8 mouse cellular contexts compared by ENCODE assay signal in genomic region chr14:79661005-79661917, GRCm38 (mm10). TPM values are rescaled to one million over a fixed set of nuclear protein-coding genes. Genes with fewer than 3 reads are reported as not detected.
A peak's percentile ranks its signal among the peaks of the same experiment; 100 is the strongest.
DNase-seq lines count a peak whose midpoint lies in the region; ATAC-seq and TF ChIP-seq lines count a peak whose summit lies in the region.

No protein-coding gene starts in this region.

- no peak overlapping the region for H3K27ac ChIP-seq in intestine, postnatal 0 days (ENCODE audit: low read depth, low read length)
- no peak overlapping the region for H3K27ac ChIP-seq in liver, embryonic 13.5 days
- H3K27ac ChIP-seq in stomach, embryonic 15.5 days = no peak overlapping the region

- no peak for TF ChIP-seq POLR2A in myocyte (IDR thresholded peaks at IDR 0.05; ENCODE audit: insufficient read length, low read depth)

- no peaks in the 10 kb centered on the region for H3K36me3 ChIP-seq in intestine, postnatal 0 days (ENCODE audit: control insufficient read depth, insufficient read depth)
- no peaks in the 10 kb centered on the region for H3K36me3 ChIP-seq in liver, embryonic 13.5 days
- no peaks in the 10 kb centered on the region for H3K36me3 ChIP-seq in myocyte (ENCODE audit: control insufficient read depth, insufficient read depth)
- no peaks in the 10 kb centered on the region for H3K36me3 ChIP-seq in stomach, embryonic 15.5 days

- H3K79me2 ChIP-seq in myocyte (ENCODE audit: control insufficient read depth, insufficient read depth) = no peaks in the 10 kb centered on the region

- H3K4me3 ChIP-seq in intestine, postnatal 0 days (ENCODE audit: low read depth, low read length) = peak overlapping the region; percentile 23; the same call in 1 of the 2 replicates
- 0 out of 2 replicates have a peak overlapping the region, but pooled peaks have one; percentile 4 for H3K4me3 ChIP-seq in liver, embryonic 13.5 days (replicated peaks)
- H3K4me3 ChIP-seq in myocyte = no peak overlapping the region
- H3K4me3 ChIP-seq in stomach, embryonic 15.5 days (replicated peaks) = no peak overlapping the region; the same call in 1 of the 2 replicates

- H3K27me3 ChIP-seq in intestine, postnatal 0 days (replicated peaks; ENCODE audit: control insufficient read depth, insufficient read depth, low read length) = no peaks in the 10 kb centered on the region
- no peaks in the 10 kb centered on the region; the same call in 1 of the 2 replicates for H3K27me3 ChIP-seq in liver, embryonic 13.5 days
- H3K27me3 ChIP-seq in myocyte (ENCODE audit: control insufficient read depth, insufficient read depth, insufficient read length) = peaks cover 34% of the 10 kb centered on the region
- no peaks in the 10 kb centered on the region for H3K27me3 ChIP-seq in stomach, embryonic 15.5 days (replicated peaks)

- H3K9ac ChIP-seq in intestine, postnatal 0 days (ENCODE audit: low read depth, low read length) = no peak overlapping the region
- no peak overlapping the region for H3K9ac ChIP-seq in liver, embryonic 13.5 days
- no peak overlapping the region for H3K9ac ChIP-seq in stomach, embryonic 15.5 days

- ATAC-seq in intestine, postnatal 0 days = peak; percentile 77
- peak; percentile 31 for ATAC-seq in liver, embryonic 13.5 days (ENCODE audit: low read depth)
- ATAC-seq in stomach, embryonic 15.5 days (ENCODE audit: insufficient read depth, low FRiP score, low read depth) = peak; percentile 65; the same call in 1 of the 2 replicates

- H3K9me3 ChIP-seq in intestine, postnatal 0 days (ENCODE audit: control insufficient read depth) = no peaks in the 10 kb centered on the region
- H3K9me3 ChIP-seq in liver, embryonic 13.5 days (replicated peaks) = no peaks in the 10 kb centered on the region
- no peaks in the 10 kb centered on the region for H3K9me3 ChIP-seq in stomach, embryonic 15.5 days

- 16% methylated on average over 33 of the region's 33 CpGs for WGBS in intestine, postnatal 0 days
- 13% methylated on average over 33 of the region's 33 CpGs for WGBS in liver, embryonic 13.5 days (ENCODE audit: insufficient replicate concordance)
- WGBS in stomach, embryonic 15.5 days = 18% methylated on average over 33 of the region's 33 CpGs

- H3ac ChIP-seq in myocyte (ENCODE audit: control insufficient read depth, insufficient read length) = no peak overlapping the region

- no peaks in the 10 kb centered on the region for H3K4me1 ChIP-seq in intestine, postnatal 0 days (replicated peaks; ENCODE audit: control insufficient read depth, insufficient read depth, low read length)
- peaks cover 8% of the 10 kb centered on the region; the same call in 1 of the 2 replicates for H3K4me1 ChIP-seq in liver, embryonic 13.5 days (replicated peaks)
- H3K4me1 ChIP-seq in stomach, embryonic 15.5 days = 0 out of 2 replicates have a peak, but pooled peaks cover 3% of the 10 kb centered on the region

- DNase-seq in A20 (ENCODE audit: low read depth, low spot score) = peak; percentile 84
- DNase-seq in adrenal gland, adult 2 months = peak; percentile 86
- DNase-seq in embryo, embryonic 11 days = peak; percentile 75
- DNase-seq in heart, adult 11 months = peak; percentile 95
- DNase-seq in liver, embryonic 13.5 days = peak; percentile 23

- peak overlapping the region; percentile 61 for H3K4me2 ChIP-seq in intestine, postnatal 0 days (replicated peaks; ENCODE audit: low read depth)
- peak overlapping the region; percentile 46 for H3K4me2 ChIP-seq in liver, embryonic 13.5 days
- peak overlapping the region; percentile 47 for H3K4me2 ChIP-seq in myocyte (ENCODE audit: low read depth)
- H3K4me2 ChIP-seq in stomach, embryonic 15.5 days = peak overlapping the region; percentile 47

- TF ChIP-seq CTCF in intestine, postnatal 0 days (IDR thresholded peaks at IDR 0.05; ENCODE audit: low read depth) = peak; percentile 94

TF ChIP-seq in myocyte, 11 proteins besides CTCF, POLR2A, EP300 and RAD21:
- TF ChIP-seq USF1 (IDR thresholded peaks at IDR 0.05; ENCODE audit: low read depth) = peak; percentile 63
- TF ChIP-seq MYOD1 (IDR thresholded peaks at IDR 0.05; ENCODE audit: control insufficient read depth in 1 of 3, insufficient read length in 2 of 3, low read depth in 2 of 3) = peak in 1 of 3 experiments; percentile 16
- TF ChIP-seq CEBPB (IDR thresholded peaks at IDR 0.05; ENCODE audit: insufficient read depth, poor library complexity, severe bottlenecking) = no peak

RNA-seq across cellular contexts. Expression of gene Cnmd, which starts 0.7 kb away (rescaled TPM):
- total RNA-seq in adrenal gland, adult 2 months (2021) = 1 to 10 TPM; 1.8 to 2.4 TPM
- not detected in 2 replicates for polyA plus RNA-seq in adrenal gland, adult 2 months (2012; rRNA removed)
- polyA plus RNA-seq in intestine, postnatal 0 days (2015; fragmentation: Nextera tagmentation; extraction: Ambion mirVana) = 0.18 TPM in 1 of 2 replicates, not detected in the other
- polyA plus RNA-seq in liver, embryonic 13.5 days (2015; fragmentation: Nextera tagmentation; extraction: Ambion mirVana) = not detected in 2 replicates
- polyA plus RNA-seq in myocyte (2012; fragmentation: generic; extraction: Trizol) = not detected
- polyA plus RNA-seq in stomach, embryonic 15.5 days (2015; fragmentation: Nextera tagmentation; extraction: Ambion mirVana) = 1.9 and 2.3 TPM in 2 replicates

Comparison
In these comparisons a context has a peak if more than half of its experiments do, and no peak if none do; other contexts are left out.
1. DNase-seq: peak in every context shown above with its lines; median percentile 95 in heart, adult 11 months; 86 in adrenal gland, adult 2 months; 84 in A20; 75 in embryo, embryonic 11 days; 23 in liver, embryonic 13.5 days.
2. H3K4me3 ChIP-seq: peak in intestine, postnatal 0 days (single experiment) and liver, embryonic 13.5 days (single experiment); none in myocyte (single experiment) and stomach, embryonic 15.5 days (single experiment).
3. Peak in every context shown above with its lines, with median percentiles within 50 percentile points of each other: ATAC-seq and H3K4me2 ChIP-seq.